Mouse (Mus musculus) lung, adult 10 weeks (tissue): ENCODE measurements around the gene Gm13043. TPM values are rescaled to one million over a fixed set of nuclear protein-coding genes. Genes with fewer than 3 reads are reported as not detected.

ENCODE experiments used
- polyA plus RNA-seq: library from polyadenylated mRNA; stranded (reverse); fragments of 350-450 nt; fragmentation: Illumina TruSeq; extraction: RNeasy Lipid Tissue Mini Kit (QIAGEN cat#74804); gene quantifications from one replicate; pipeline ENCODE4 v1.2.3, GENCODE M21; 2014; ENCODE audit warnings: low read depth, low replicate concordance; ENCODE audit not compliant: insufficient read depth

Gm13043 gene
- not detected for polyA plus RNA-seq

GRCm38 (mm10) chr4:143511043-143511442, at the start of gene Gm13043:
Gm13043 (plus strand) TSS chr4:143511343.

GRCm38 (mm10) chr4:143535654-143536053, 24.5 kb downstream of the Gm13043 start, which contains the start of gene Gm13040:
Gm13040 (plus strand) TSS chr4:143535954.

DNA sequence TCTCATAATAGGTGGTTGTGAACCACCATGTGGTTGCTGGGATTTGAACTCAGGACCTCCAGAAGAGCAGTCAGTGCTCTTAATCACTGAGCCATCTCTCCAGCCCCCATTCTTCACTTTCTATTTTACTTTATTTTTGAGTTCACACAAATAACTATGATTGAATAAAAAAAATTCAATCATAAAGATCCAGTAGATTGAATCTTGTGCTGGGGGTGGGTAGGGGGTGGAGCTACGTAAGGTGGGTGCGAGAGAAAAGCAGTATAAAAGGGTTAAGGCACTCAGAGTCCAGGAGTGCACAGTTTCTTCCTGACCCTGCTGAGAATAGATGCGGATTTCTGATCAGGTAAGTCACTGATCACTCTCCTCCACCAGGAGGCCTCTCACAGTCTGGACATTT, 40.3 kb downstream of the Gm13043 start, which contains the start of the genes BC080695 and Gm13057:
Gene BC080695 (plus strand): TSS at position 301 of the 400 bp plus-strand sequence.
Gene Gm13057 (plus strand): TSS at position 310 of the 400 bp plus-strand sequence.

Other genes starting within 250 kb of the Gm13043 start
- gene Pdpn, start 211.8 kb upstream of the Gm13043 start, polyA plus RNA-seq: 97.2 TPM
- gene Lrrc38, start 161.6 kb upstream of the Gm13043 start, polyA plus RNA-seq: not detected
- not detected for gene Pramel1, start 116.9 kb upstream of the Gm13043 start, polyA plus RNA-seq
- 6.6 TPM for gene Pramef8, start 98.9 kb upstream of the Gm13043 start, polyA plus RNA-seq
- not detected for gene Oog4, start 61.0 kb upstream of the Gm13043 start, polyA plus RNA-seq
- not detected for gene Gm13040, start 24.6 kb downstream of the Gm13043 start, polyA plus RNA-seq
- gene BC080695, start 40.4 kb downstream of the Gm13043 start, polyA plus RNA-seq: not detected
- gene Gm13057, start 40.4 kb downstream of the Gm13043 start, polyA plus RNA-seq: not detected
- gene Gm13083, start 103.7 kb downstream of the Gm13043 start, polyA plus RNA-seq: not detected
- gene Gm13088, start 145.9 kb downstream of the Gm13043 start, polyA plus RNA-seq: not detected
- not detected for gene Gm13089, start 191.4 kb downstream of the Gm13043 start, polyA plus RNA-seq
- gene Gm13078, start 208.1 kb downstream of the Gm13043 start, polyA plus RNA-seq: not detected